Mouse (Mus musculus) kidney, adult 9 months (tissue): ENCODE data around the gene Gpr1.
"Not testable (repeated sequence)": the region's sequence is repeated elsewhere in the genome, so short reads cannot be mapped to it uniquely, and the experiment has no call there.

Experiments
- DNase-seq: peaks from one replicate; pipeline ENCODE4 v3.0.0; 2022

The Gpr1 gene

GRCm38 (mm10) chr1:63214631-63215030 lies 288 bp upstream of the Gpr1 start:
- DNase-seq = no peak

- DNase-seq = no peak
These were observed 669 bp downstream of the Gpr1 start for GRCm38 (mm10) chr1:63213478-63214270.

GRCm38 (mm10) chr1:63209861-63210529 lies 4.3 kb downstream of the Gpr1 start:
- DNase-seq = no peak

- no peak for DNase-seq
These were observed 6.7 kb downstream of the Gpr1 start for GRCm38 (mm10) chr1:63207607-63208006.

GRCm38 (mm10) chr1:63204660-63205394 lies 9.5 kb downstream of the Gpr1 start:
- DNase-seq = no peak

- DNase-seq = no peak
These were observed 10.2 kb downstream of the Gpr1 start for GRCm38 (mm10) chr1:63203950-63204659.

- no peak for DNase-seq
These were observed 10.9 kb downstream of the Gpr1 start for GRCm38 (mm10) chr1:63203471-63203870.

- no peak for DNase-seq
These were observed 12.7 kb downstream of the Gpr1 start for GRCm38 (mm10) chr1:63201672-63202071.

GRCm38 (mm10) chr1:63200322-63200721 lies 14.0 kb downstream of the Gpr1 start:
- no peak for DNase-seq

GRCm38 (mm10) chr1:63199387-63199786 lies 15.0 kb downstream of the Gpr1 start:
- no peak for DNase-seq

GRCm38 (mm10) chr1:63195848-63196512 lies 18.4 kb downstream of the Gpr1 start:
- no peak for DNase-seq

- DNase-seq = no peak
These were observed 21.9 kb downstream of the Gpr1 start for GRCm38 (mm10) chr1:63192306-63193065.

GRCm38 (mm10) chr1:63190851-63191250 lies 23.5 kb downstream of the Gpr1 start:
- DNase-seq = peak; percentile 30

- DNase-seq = no peak
These were observed 25.8 kb downstream of the Gpr1 start for GRCm38 (mm10) chr1:63188536-63188935.

GRCm38 (mm10) chr1:63185430-63185829 lies 28.9 kb downstream of the Gpr1 start:
- DNase-seq = not testable (repeated sequence)

GRCm38 (mm10) chr1:63182636-63183270 lies 31.6 kb downstream of the Gpr1 start:
- DNase-seq = peak; percentile 63

- DNase-seq = peak; percentile 58
These were observed 32.1 kb downstream of the Gpr1 start for GRCm38 (mm10) chr1:63182212-63182611.

- DNase-seq = no peak
These were observed 32.9 kb downstream of the Gpr1 start for GRCm38 (mm10) chr1:63181480-63181879.

GRCm38 (mm10) chr1:63181019-63181418 lies 33.3 kb downstream of the Gpr1 start:
- peak; percentile 97 for DNase-seq

- not testable (repeated sequence) for DNase-seq
These were observed 33.8 kb downstream of the Gpr1 start for GRCm38 (mm10) chr1:63180575-63180974.

- DNase-seq = no peak
These were observed 34.2 kb downstream of the Gpr1 start for GRCm38 (mm10) chr1:63180122-63180521.
